Mouse (Mus musculus): ENCODE data around the gene Gm16867.
"Not testable (repeated sequence)": the region's sequence is repeated elsewhere in the genome, so short reads cannot be mapped to it uniquely, and the experiment has no call there.

DNA sequence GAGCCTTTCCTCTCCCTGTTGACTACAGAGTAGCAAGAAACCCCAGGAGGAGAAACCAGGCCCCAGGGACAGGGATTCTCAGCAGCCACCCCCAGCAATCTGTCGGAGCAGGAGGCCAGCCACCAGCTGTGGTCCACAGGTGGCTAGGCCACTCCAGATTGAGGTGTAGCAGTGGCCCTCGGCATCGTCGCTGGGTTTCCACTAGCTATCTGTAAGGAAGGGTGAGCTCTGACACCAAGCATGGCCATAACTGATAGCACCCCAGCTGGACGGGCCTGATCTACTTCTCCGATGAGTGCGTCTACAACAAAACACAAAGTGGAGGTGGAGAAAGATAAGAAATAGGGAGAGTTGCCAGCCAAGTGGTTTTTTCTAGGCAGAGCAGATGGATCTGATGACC lies 33.4 kb upstream of the Gm16867 start:
- TF ChIP-seq CTCF, POLR2A (IDR thresholded peaks at IDR 0.05; ENCODE audit: insufficient read depth, low read depth, low read length): not testable (repeated sequence)
